Mouse (Mus musculus) embryonic fibroblast, embryonic 13.5 days (primary cell): Measurements from ENCODE around the gene Diaph2. TPM values are rescaled to one million over a fixed set of nuclear protein-coding genes. Genes with fewer than 3 reads are reported as not detected.
"Not testable (repeated sequence)": the region's sequence is repeated elsewhere in the genome, so short reads cannot be mapped to it uniquely, and the experiment has no call there.

Experiments used
- H3K27ac ChIP-seq: 2 replicates; pipeline ENCODE4 v1.5.1; 2012; ENCODE audit warnings: low read length, control low read depth, inconsistent platforms; ENCODE audit not compliant: insufficient read depth
- H3K4me1 ChIP-seq: 2 replicates; pipeline ENCODE4 v1.6.1; 2011; ENCODE audit warnings: low read length; ENCODE audit not compliant: control insufficient read depth, insufficient read depth
- H3K4me3 ChIP-seq: 2 replicates; pipeline ENCODE4 v1.5.1; 2011; ENCODE audit warnings: mild to moderate bottlenecking, control low read depth, low read length; ENCODE audit not compliant: insufficient read depth
- CTCF ChIP-seq: IDR thresholded peaks from 2 replicates; pipeline ENCODE4 v1.5.1; 2011; ENCODE audit warnings: mild to moderate bottlenecking, control low read depth, low read length, moderate library complexity, borderline replicate concordance; ENCODE audit not compliant: insufficient read depth
- POLR2A ChIP-seq: IDR thresholded peaks from 2 replicates; pipeline ENCODE4 v1.6.1; 2011; ENCODE audit warnings: low read depth, mild to moderate bottlenecking, control low read depth, low read length, moderate library complexity
- polyA plus RNA-seq: library from polyadenylated mRNA; stranded (reverse); fragments of >200 nt; gene quantifications from 2 replicates; pipeline ENCODE4 v1.2.4, GENCODE M21; 2011; ENCODE audit warnings: low read depth; ENCODE audit not compliant: missing spikeins, insufficient read length

Gene Diaph2
- polyA plus RNA-seq, 1 experiment, result 17.7 TPM

GRCm38 (mm10) chrX:130265707-130266106, 516.2 kb downstream of the Diaph2 start:
- Histone ChIP-seq H3K4me1 (no peaks in the 10 kb centered on the region), H3K27ac (no peak overlapping the region), H3K4me3 (no peak overlapping the region)
- TF ChIP-seq POLR2A (no peak), CTCF (no peak)

DNA sequence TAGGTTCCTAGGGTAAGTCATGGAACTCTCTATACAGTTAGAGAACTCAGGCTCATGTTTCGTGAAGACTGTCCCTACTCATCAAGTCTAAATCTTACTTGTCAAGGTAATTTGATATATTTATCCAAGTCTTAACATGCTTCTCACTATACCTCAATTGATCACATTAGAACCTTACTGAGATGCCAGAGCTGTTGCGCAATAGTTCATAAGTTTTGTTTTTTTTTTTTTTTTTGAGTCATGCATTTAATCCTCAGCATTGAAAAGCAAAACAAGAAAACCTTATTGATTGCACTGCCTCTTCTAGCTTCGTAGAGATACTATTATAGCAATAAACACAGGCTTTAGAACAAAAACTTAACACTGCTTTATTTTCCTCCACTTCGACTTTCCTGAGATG, 529.6 kb downstream of the Diaph2 start:
- Histone ChIP-seq H3K4me3 (no peak overlapping the region), H3K27ac (no peak overlapping the region)
- TF ChIP-seq CTCF (no peak), POLR2A (no peak)

GRCm38 (mm10) chrX:130281484-130281883, 531.9 kb downstream of the Diaph2 start:
- no peaks in the 10 kb centered on the region for H3K4me1 ChIP-seq

More for the DNA sequence above, 529.6 kb downstream of the Diaph2 start:
- H3K4me1 ChIP-seq, result no peaks in the 10 kb centered on the region

GRCm38 (mm10) chrX:130287032-130287431, 537.5 kb downstream of the Diaph2 start:
- Histone ChIP-seq H3K27ac (no peak overlapping the region), H3K4me3 (no peak overlapping the region), H3K4me1 (no peaks in the 10 kb centered on the region)
- TF ChIP-seq POLR2A (no peak), CTCF (no peak)

More at GRCm38 (mm10) chrX:130281484-130281883, 531.9 kb downstream of the Diaph2 start:
- H3K27ac ChIP-seq, result no peak overlapping the region
- no peak overlapping the region for H3K4me3 ChIP-seq
- TF ChIP-seq CTCF (no peak), POLR2A (no peak)

DNA sequence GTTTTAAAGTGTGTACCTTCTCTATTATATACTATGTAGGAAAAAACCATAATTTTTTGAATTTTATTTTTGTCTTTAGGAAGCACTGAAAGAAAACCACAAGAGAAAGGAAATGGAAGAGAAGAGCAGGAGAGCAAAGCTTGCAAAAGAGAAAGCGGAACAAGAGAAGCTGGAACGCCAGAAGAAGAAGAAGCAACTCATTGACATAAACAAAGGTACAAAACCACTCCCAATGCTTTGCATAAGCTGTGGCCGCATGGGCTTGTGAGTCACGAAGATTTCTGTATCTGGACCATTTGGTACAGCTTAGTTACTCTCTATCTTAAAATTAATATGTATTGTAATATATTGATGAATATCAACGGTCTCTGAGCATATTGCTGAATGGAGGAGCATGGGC, 540.2 kb downstream of the Diaph2 start:
- no peaks in the 10 kb centered on the region for H3K4me1 ChIP-seq
- H3K27ac ChIP-seq, result no peak overlapping the region
- TF ChIP-seq POLR2A, result no peak
- no peak for TF ChIP-seq CTCF
- H3K4me3 ChIP-seq, result no peak overlapping the region

DNA sequence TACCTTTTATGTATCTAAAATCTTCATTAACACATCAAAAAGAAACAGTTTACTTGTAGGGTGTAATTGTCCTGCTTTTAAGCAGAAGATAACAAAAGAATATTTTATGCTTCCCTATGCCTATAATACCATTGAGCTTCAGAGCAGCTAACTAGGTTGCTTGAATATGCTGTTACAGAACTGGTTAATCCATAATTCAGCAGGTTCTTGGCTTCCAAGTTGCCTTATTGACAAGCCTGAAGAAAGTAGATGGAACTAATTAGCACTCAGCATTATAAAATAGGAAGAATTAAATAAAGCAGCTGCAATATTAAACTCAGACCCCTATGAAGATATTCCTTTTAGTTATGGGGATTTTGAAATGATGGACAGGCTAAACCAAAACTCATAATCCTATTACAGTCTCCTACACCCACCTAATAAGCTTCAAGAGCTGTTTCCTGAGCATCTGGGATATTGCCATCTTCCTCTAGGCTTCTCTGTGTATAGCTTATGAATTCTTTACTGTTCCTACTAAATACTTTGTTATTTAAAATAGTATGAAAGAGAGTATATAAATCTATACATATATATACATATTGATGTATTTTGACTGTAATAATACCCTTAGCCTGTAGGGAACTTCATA, 601.4 kb downstream of the Diaph2 start:
- no peaks in the 10 kb centered on the region; the same call in 1 of the 2 replicates for H3K4me1 ChIP-seq
- TF ChIP-seq CTCF, result no peak
- no peak for TF ChIP-seq POLR2A

DNA sequence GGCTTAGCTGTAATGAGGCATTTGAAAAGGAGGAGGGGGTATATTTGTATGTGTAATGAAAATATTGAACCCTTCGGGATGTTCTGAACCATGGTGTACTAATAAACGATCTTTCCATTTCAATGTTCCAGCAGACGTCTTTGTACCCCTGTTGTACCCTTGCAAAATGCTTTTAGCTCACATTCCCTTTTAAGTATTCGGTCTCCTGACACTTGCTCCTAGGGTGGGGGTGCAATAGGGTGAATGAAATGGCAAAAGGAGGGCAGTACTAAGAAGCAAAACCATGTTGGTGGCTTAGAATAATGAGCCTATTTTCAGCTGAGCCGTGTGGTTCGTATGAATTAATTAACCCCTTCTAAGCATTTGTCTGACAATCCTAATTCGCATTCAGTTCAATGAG, 601.9 kb downstream of the Diaph2 start:
- no peak overlapping the region for H3K4me3 ChIP-seq
- no peaks in the 10 kb centered on the region; the same call in 1 of the 2 replicates for H3K4me1 ChIP-seq
- H3K27ac ChIP-seq, result no peak overlapping the region
- TF ChIP-seq CTCF, result no peak
- TF ChIP-seq POLR2A, result no peak

More for the DNA sequence above, 601.4 kb downstream of the Diaph2 start:
- Histone ChIP-seq H3K27ac (no peak overlapping the region), H3K4me3 (no peak overlapping the region)

- no peaks in the 10 kb centered on the region for H3K4me1 ChIP-seq
- no peak overlapping the region for H3K4me3 ChIP-seq
- TF ChIP-seq POLR2A, result no peak
- H3K27ac ChIP-seq, result no peak overlapping the region
These were observed 644.1 kb downstream of the Diaph2 start for GRCm38 (mm10) chrX:130393508-130394145.

DNA sequence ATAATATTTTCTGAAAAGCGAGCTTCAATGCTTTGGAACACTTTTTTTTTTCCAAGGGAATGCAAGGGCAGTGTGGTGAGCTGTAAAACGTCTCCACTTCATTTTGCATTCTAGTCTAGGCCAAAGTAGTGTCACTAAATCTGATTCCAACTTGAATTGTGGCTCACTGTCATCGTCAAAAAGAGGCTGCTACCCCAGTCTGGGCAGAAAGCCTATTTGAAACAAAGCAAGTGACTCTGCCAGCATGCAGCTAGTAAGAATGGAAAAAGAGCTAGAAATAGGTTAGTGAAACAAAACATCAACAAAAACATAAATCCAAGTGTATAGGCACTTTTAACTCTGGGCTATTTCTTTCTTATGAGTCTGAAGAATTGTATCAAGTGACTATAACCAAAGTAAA, 653.7 kb downstream of the Diaph2 start:
- Histone ChIP-seq H3K4me1 (no peaks in the 10 kb centered on the region), H3K4me3 (no peak overlapping the region), H3K27ac (no peak overlapping the region)
- no peak for TF ChIP-seq POLR2A
- TF ChIP-seq CTCF, result no peak

GRCm38 (mm10) chrX:130407471-130407870, 657.9 kb downstream of the Diaph2 start:
- not testable (repeated sequence) for H3K4me3 ChIP-seq, H3K27ac ChIP-seq, H3K4me1 ChIP-seq
